Mouse (Mus musculus) CH12.LX (cell line): ENCODE measurements around the gene Txndc9. TPM values are rescaled to one million over a fixed set of nuclear protein-coding genes. Genes with fewer than 3 reads are reported as not detected.

Source experiments
- DNase-seq: peaks from one replicate; pipeline ENCODE4 v3.0.0-alpha.2; 2013; ENCODE audit errors: extremely low read depth
- H3K27ac ChIP-seq: 2 replicates; pipeline ENCODE4 v1.5.1; 2012; ENCODE audit warnings: low read depth, mild to moderate bottlenecking, control low read depth, moderate library complexity; ENCODE audit not compliant: insufficient read depth
- H3K27me3 ChIP-seq: replicated peaks from 2 replicates; pipeline ENCODE3; 2012; ENCODE audit warnings: inconsistent platforms
- H3K36me3 ChIP-seq, 2 experiments: replicated peaks in 1 of 2; 2 replicates each; pipeline versions ENCODE3 to v1.6.1; 2012; ENCODE audit warnings: inconsistent platforms in 1 of 2, low read length in 1 of 2, mild to moderate bottlenecking in 1 of 2, mixed read lengths in 1 of 2, moderate library complexity in 1 of 2; ENCODE audit not compliant: control insufficient read depth in 1 of 2, insufficient read depth in 1 of 2
- H3K4me1 ChIP-seq, 2 experiments: 2 replicates each; pipeline ENCODE4 v1.6.1; 2012; ENCODE audit warnings: inconsistent platforms in 1 of 2, moderate library complexity in 1 of 2; ENCODE audit not compliant: insufficient read depth in 2 of 2, control insufficient read depth in 1 of 2
- H3K4me2 ChIP-seq: 2 replicates; pipeline ENCODE4 v1.6.1; 2012; ENCODE audit warnings: low read depth, mild to moderate bottlenecking, control low read depth; ENCODE audit not compliant: poor library complexity, insufficient read depth, severe bottlenecking
- H3K4me3 ChIP-seq, 3 experiments: fragments of 150-350 bp in 1 of 3; sonication (generic) in 1 of 3; replicated peaks in 1 of 3; 2 replicates each; pipeline versions ENCODE3 to v1.5.1; 2011 to 2012; ENCODE audit warnings: low read depth in 2 of 3, low read length in 2 of 3, mild to moderate bottlenecking in 2 of 3, moderate library complexity in 2 of 3, control low read depth in 1 of 3, improper control_type of control experiment in 1 of 3, inconsistent platforms in 1 of 3, mixed read lengths in 1 of 3; ENCODE audit not compliant: poor library complexity in 1 of 3
- H3K79me2 ChIP-seq: replicated peaks from 2 replicates; pipeline ENCODE4 v1.6.1; 2012; ENCODE audit warnings: mild to moderate bottlenecking, moderate library complexity; ENCODE audit not compliant: control insufficient read depth, poor library complexity, insufficient read depth, severe bottlenecking; ENCODE audit errors: extremely low read depth
- H3K9ac ChIP-seq: 2 replicates; pipeline ENCODE4 v1.6.1; 2012; ENCODE audit warnings: low read depth, mild to moderate bottlenecking, control low read depth, moderate library complexity; ENCODE audit not compliant: insufficient read depth
- H3K9me3 ChIP-seq: replicated peaks from 2 replicates; pipeline ENCODE3; 2012; ENCODE audit warnings: low read length, inconsistent platforms, mixed read lengths
- BHLHE40 ChIP-seq: IDR thresholded peaks from 2 replicates; pipeline ENCODE4 v1.6.1; 2011; ENCODE audit warnings: mild to moderate bottlenecking, low read depth, low read length, improper control_type of control experiment
- CHD1 ChIP-seq: IDR thresholded peaks from 2 replicates; pipeline ENCODE4 v1.6.1; 2012; ENCODE audit warnings: low read depth, low read length, improper control_type of control experiment, inconsistent platforms
- CHD2 ChIP-seq: IDR thresholded peaks from 2 replicates; pipeline ENCODE4 v1.6.1; 2011; ENCODE audit warnings: low read length, improper control_type of control experiment
- CTCF ChIP-seq, 2 experiments: IDR thresholded peaks in 1 of 2; conservative IDR thresholded peaks in 1 of 2; 2 replicates each; pipeline ENCODE4 v1.5.1; 2011 to 2012; ENCODE audit warnings: low read depth in 2 of 2, low read length in 2 of 2, improper control_type of control experiment in 1 of 2, inconsistent platforms in 1 of 2, mild to moderate bottlenecking in 1 of 2, moderate library complexity in 1 of 2
- ELF1 ChIP-seq: IDR thresholded peaks from 2 replicates; pipeline ENCODE4 v1.6.1; 2014; ENCODE audit warnings: low read depth, mild to moderate bottlenecking, inconsistent platforms, low read length, improper control_type of control experiment
- EP300 ChIP-seq: IDR thresholded peaks from 2 replicates; pipeline ENCODE4 v1.6.1; 2011; ENCODE audit warnings: low read length, improper control_type of control experiment
- ETS1 ChIP-seq: conservative IDR thresholded peaks from 2 replicates; pipeline ENCODE4 v1.6.1; 2012; ENCODE audit warnings: low read depth, mild to moderate bottlenecking, inconsistent platforms, low read length, improper control_type of control experiment, moderate library complexity
- GABPA ChIP-seq: IDR thresholded peaks from 2 replicates; pipeline ENCODE4 v1.6.1; 2012; ENCODE audit warnings: low read depth, low read length, improper control_type of control experiment, inconsistent platforms; ENCODE audit not compliant: insufficient replicate concordance
- HCFC1 ChIP-seq: IDR thresholded peaks from 2 replicates; pipeline ENCODE4 v1.6.1; 2012; ENCODE audit warnings: low read depth, mild to moderate bottlenecking, inconsistent platforms, low read length, improper control_type of control experiment
- IRF4 ChIP-seq: IDR thresholded peaks from 2 replicates; pipeline ENCODE4 v1.6.1; 2014; ENCODE audit warnings: low read depth, mild to moderate bottlenecking, inconsistent platforms, low read length, improper control_type of control experiment
- JUND ChIP-seq: conservative IDR thresholded peaks from 2 replicates; pipeline ENCODE4 v1.6.1; 2011; ENCODE audit warnings: low read depth, low read length, improper control_type of control experiment
- KAT2A ChIP-seq: IDR thresholded peaks from 2 replicates; pipeline ENCODE4 v1.6.1; 2012; ENCODE audit warnings: low read length, improper control_type of control experiment, inconsistent platforms; ENCODE audit not compliant: insufficient replicate concordance
- MAFK ChIP-seq: IDR thresholded peaks from 2 replicates; pipeline ENCODE4 v1.6.1; 2011; ENCODE audit warnings: low read length, improper control_type of control experiment; ENCODE audit not compliant: insufficient replicate concordance
- MAX ChIP-seq: IDR thresholded peaks from 2 replicates; pipeline ENCODE4 v1.6.1; 2011; ENCODE audit warnings: low read length, improper control_type of control experiment
- MAZ ChIP-seq: IDR thresholded peaks from 2 replicates; pipeline ENCODE4 v1.6.1; 2012; ENCODE audit warnings: low read depth, mild to moderate bottlenecking, inconsistent platforms, low read length, improper control_type of control experiment, moderate library complexity
- MEF2A ChIP-seq: IDR thresholded peaks from 2 replicates; pipeline ENCODE4 v1.6.1; 2014; ENCODE audit warnings: low read depth, mild to moderate bottlenecking, inconsistent platforms, low read length, improper control_type of control experiment, borderline replicate concordance
- MXI1 ChIP-seq: IDR thresholded peaks from 2 replicates; pipeline ENCODE4 v1.6.1; 2011; ENCODE audit warnings: mild to moderate bottlenecking, low read depth, low read length, improper control_type of control experiment
- MYC ChIP-seq: IDR thresholded peaks from 2 replicates; pipeline ENCODE4 v1.6.1; 2011; ENCODE audit warnings: low read depth, mild to moderate bottlenecking, improper control_type of control experiment, low read length
- NELFE ChIP-seq: IDR thresholded peaks from 2 replicates; pipeline ENCODE4 v1.6.1; 2011; ENCODE audit warnings: low read depth, low read length, improper control_type of control experiment
- NRF1 ChIP-seq: IDR thresholded peaks from 2 replicates; pipeline ENCODE4 v1.6.1; 2014; ENCODE audit warnings: low read depth, mild to moderate bottlenecking, inconsistent platforms, low read length, improper control_type of control experiment, moderate library complexity
- PAX5 ChIP-seq: IDR thresholded peaks from 2 replicates; pipeline ENCODE4 v1.6.1; 2012; ENCODE audit warnings: low read length, inconsistent platforms, mixed read lengths
- POLR2A ChIP-seq: IDR thresholded peaks from 2 replicates; pipeline ENCODE4 v1.6.1; 2011; ENCODE audit warnings: low read depth, mild to moderate bottlenecking, improper control_type of control experiment, low read length
- POLR2AphosphoS2 ChIP-seq: IDR thresholded peaks from 2 replicates; pipeline ENCODE4 v1.6.1; 2011; ENCODE audit warnings: low read depth, low read length, improper control_type of control experiment
- RAD21 ChIP-seq: IDR thresholded peaks from 2 replicates; pipeline ENCODE4 v1.6.1; 2011; ENCODE audit warnings: low read depth, mild to moderate bottlenecking, low read length, improper control_type of control experiment, moderate library complexity
- RCOR1 ChIP-seq: conservative IDR thresholded peaks from 2 replicates; pipeline ENCODE4 v1.6.1; 2012; ENCODE audit warnings: low read depth, mild to moderate bottlenecking, inconsistent platforms, low read length, improper control_type of control experiment
- SIN3A ChIP-seq: IDR thresholded peaks from 2 replicates; pipeline ENCODE4 v1.6.1; 2012; ENCODE audit warnings: low read length, improper control_type of control experiment, inconsistent platforms
- SMC3 ChIP-seq: IDR thresholded peaks from 2 replicates; pipeline ENCODE4 v1.6.1; 2011; ENCODE audit warnings: low read depth, low read length, improper control_type of control experiment
- TBP ChIP-seq: conservative IDR thresholded peaks from 2 replicates; pipeline ENCODE4 v1.6.1; 2011; ENCODE audit warnings: low read depth, low read length, improper control_type of control experiment
- TCF12 ChIP-seq: IDR thresholded peaks from 2 replicates; pipeline ENCODE4 v1.6.1; 2014; ENCODE audit warnings: low read depth, mild to moderate bottlenecking, inconsistent platforms, low read length, improper control_type of control experiment
- USF2 ChIP-seq: conservative IDR thresholded peaks from 2 replicates; pipeline ENCODE4 v1.6.1; 2011; ENCODE audit warnings: low read depth, low read length, improper control_type of control experiment
- ZC3H11A ChIP-seq: IDR thresholded peaks from 2 replicates; pipeline ENCODE4 v1.6.1; 2012; ENCODE audit warnings: low read depth, mild to moderate bottlenecking, inconsistent platforms, low read length, improper control_type of control experiment
- ZKSCAN1 ChIP-seq: IDR thresholded peaks from 2 replicates; pipeline ENCODE4 v1.6.1; 2012; ENCODE audit warnings: low read depth, inconsistent platforms, low read length, improper control_type of control experiment, borderline replicate concordance
- ZMIZ1 ChIP-seq: IDR thresholded peaks from 2 replicates; pipeline ENCODE4 v1.6.1; 2012; ENCODE audit warnings: low read depth, mild to moderate bottlenecking, inconsistent platforms, low read length, improper control_type of control experiment
- ZNF384 ChIP-seq: IDR thresholded peaks from 2 replicates; pipeline ENCODE4 v1.6.1; 2012; ENCODE audit warnings: low read depth, low read length, improper control_type of control experiment, inconsistent platforms
- dilution Hi-C: fragments of 300-500 bp; cut with MboI; formaldehyde crosslinking; loops from 2 replicates; pipeline ENCODE4 v1.14.3; 2020; ENCODE audit warnings: low sequenced_read_pairs; ENCODE audit not compliant: extremely low pct_unique_long_range_greater_than_20kb, extremely low pct_ligation_motif_present
- in situ Hi-C: fragments of 300-500 bp; cut with MboI; formaldehyde crosslinking; loops from 3 replicates; pipeline ENCODE4 v1.14.3; 2019; ENCODE audit warnings: low sequenced_read_pairs, low pct_ligation_motif_present, low pct_unique_long_range_greater_than_20kb, mixed read lengths
- polyA plus RNA-seq: library from polyadenylated mRNA; unstranded; fragments of >175 nt; gene quantifications from 2 replicates; pipeline ENCODE4 v1.2.1, GENCODE M21; 2012; ENCODE audit warnings: low read depth; ENCODE audit not compliant: insufficient read length
- total RNA-seq, 2 experiments: library from RNA; depleted of rRNA; stranded (reverse); fragments of 300-350 nt in 1 of 2; fragments of >200 nt in 1 of 2; gene quantifications; 2 replicates each; pipeline ENCODE4 v1.2.3; 2012 to 2014

The Txndc9 gene
- total and polyA plus RNA-seq, 3 experiments, result 44.1 to 99.5 (median 82.1) TPM

- dilution Hi-C loops (no loop called here), in situ Hi-C loops (no loop called here)
- peaks cover 0 to 13% of the 10 kb centered on the region in 2 experiments for H3K36me3 ChIP-seq
- H3K27ac ChIP-seq, result no peak overlapping the region
- no peaks in the 10 kb centered on the region for H3K27me3 ChIP-seq
- H3K9me3 ChIP-seq, result no peaks in the 10 kb centered on the region
- H3K9ac ChIP-seq, result no peak overlapping the region
- TF ChIP-seq TBP (0 out of 2 replicates have a peak, but pooled peaks have one; percentile 4), MXI1 (no peak)
- H3K4me1 ChIP-seq, result peaks cover 12 to 58% of the 10 kb centered on the region in 2 experiments
- H3K4me3 ChIP-seq, result no peak overlapping the region
- peaks cover 62% of the 10 kb centered on the region for H3K79me2 ChIP-seq
- peak overlapping the region; percentile 38; the same call in 1 of the 2 replicates for H3K4me2 ChIP-seq
- peak; percentile 23 for DNase-seq
Measured at GRCm38 (mm10) chr1:38012509-38012908, 14.8 kb upstream of the Txndc9 start.

- peak overlapping the region; percentile 62; the same call in 1 of the 2 replicates for H3K27ac ChIP-seq
- H3K4me1 ChIP-seq, result peaks cover 12 to 58% of the 10 kb centered on the region in 2 experiments
- in situ Hi-C loops, result no loop called here
- H3K9me3 ChIP-seq, result no peaks in the 10 kb centered on the region
- peaks cover 66% of the 10 kb centered on the region for H3K79me2 ChIP-seq
- H3K4me2 ChIP-seq, result peak overlapping the region; percentile 98
- DNase-seq, result peak; percentile 72
- H3K9ac ChIP-seq, result no peak overlapping the region
- H3K36me3 ChIP-seq, result peaks cover 0 to 12% of the 10 kb centered on the region in 2 experiments
- peak overlapping the region in 1 of 3 experiments; percentile 36 for H3K4me3 ChIP-seq
- dilution Hi-C loops, result no loop called here
- H3K27me3 ChIP-seq, result no peaks in the 10 kb centered on the region
- TF ChIP-seq ZMIZ1 (no peak), HCFC1 (peak; percentile 43; the same call in 1 of the 2 replicates), IRF4 (peak; percentile 92), MAX (peak; percentile 37; the same call in 1 of the 2 replicates), PAX5 (no peak), CTCF (conservative IDR thresholded peaks at IDR 0.05 in 1 of 2, IDR thresholded peaks at IDR 0.05 in 1 of 2; ENCODE audit: low read depth in 2 of 2, low read length in 2 of 2) (no peak), POLR2AphosphoS2 (no peak), MAFK (no peak), NRF1 (no peak), JUND (no peak; the same call in 1 of the 2 replicates), POLR2A (0 out of 2 replicates have a peak, but pooled peaks have one; percentile 38), EP300 (0 out of 2 replicates have a peak, but pooled peaks have one; percentile 56), ZKSCAN1 (no peak), GABPA (no peak), ELF1 (peak; percentile 60; the same call in 1 of the 2 replicates), CHD1 (no peak), KAT2A (no peak), ZC3H11A (no peak), BHLHE40 (peak; percentile 9; the same call in 1 of the 2 replicates), USF2 (no peak), TCF12 (0 out of 2 replicates have a peak, but pooled peaks have one; percentile 39), MAZ (peak; percentile 70), SMC3 (no peak), ZNF384 (no peak), MEF2A (0 out of 2 replicates have a peak, but pooled peaks have one; percentile 50), RCOR1 (no peak), ETS1 (peak; percentile 59), NELFE (no peak), RAD21 (no peak), SIN3A (peak; percentile 93), MYC (no peak), CHD2 (peak; percentile 77)
Measured at GRCm38 (mm10) chr1:38012104-38012503, 14.4 kb upstream of the Txndc9 start.
